Mouse (Mus musculus) heart, adult 2 months (tissue): ENCODE data around the gene Mef2b.

ENCODE experiments used
- CTCF ChIP-seq: fragments of 200-600 bp; IDR thresholded peaks from 2 replicates; pipeline ENCODE4 v1.8.1; 2022; ENCODE audit warnings: antibody characterized with exemption, mild to moderate bottlenecking, moderate library complexity
- EP300 ChIP-seq: fragments of 200-500 bp; IDR thresholded peaks from 2 replicates; pipeline ENCODE4 v1.6.1; 2011; ENCODE audit warnings: low read depth, low read length, control low read depth; ENCODE audit not compliant: insufficient read depth
- POLR2A ChIP-seq: fragments of 200-500 bp; IDR thresholded peaks from 2 replicates; pipeline ENCODE4 v1.6.1; 2011; ENCODE audit warnings: mild to moderate bottlenecking, low read depth, low read length, control low read depth; ENCODE audit not compliant: insufficient read depth

DNA sequence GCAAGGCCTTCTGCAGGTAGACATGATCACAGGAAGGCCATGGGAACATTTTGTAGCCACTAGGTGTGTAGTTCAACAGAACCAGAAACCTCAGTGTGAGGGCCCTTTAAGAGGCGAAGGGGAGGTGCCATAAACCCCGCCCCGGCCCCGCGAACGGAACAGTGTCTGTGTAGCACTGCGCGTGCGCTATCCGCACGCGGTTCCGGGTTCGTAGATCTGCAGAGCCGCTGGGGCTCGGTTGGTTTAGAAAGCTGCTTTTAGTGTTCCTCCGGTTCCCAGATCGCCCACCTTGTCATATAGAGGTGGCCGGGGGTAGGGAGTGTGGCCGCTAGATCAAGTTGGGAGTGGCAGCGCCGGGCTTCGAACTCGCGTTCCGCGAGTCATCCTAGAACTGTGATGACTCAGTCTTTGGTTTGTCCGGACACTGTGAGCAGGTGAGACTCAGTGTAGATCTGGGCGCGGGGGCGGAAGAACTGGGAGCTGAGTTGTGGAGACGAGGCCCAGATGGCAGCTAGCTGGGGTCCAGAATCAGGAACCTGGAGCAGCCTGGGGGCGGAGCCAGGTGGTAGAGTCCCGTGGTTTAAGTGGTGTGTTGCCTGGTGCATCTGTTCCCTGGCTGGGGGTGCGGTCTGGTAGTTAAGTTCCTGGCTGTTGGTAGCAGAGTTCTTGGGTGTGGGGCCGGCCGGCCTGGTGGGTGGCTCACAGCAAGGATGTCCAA lies 8.2 kb upstream of the Mef2b start, which contains the start of gene Nr2c2ap:
- TF ChIP-seq CTCF (peak; percentile 30), POLR2A (peak; percentile 74), EP300 (0 out of 2 replicates have a peak, but pooled peaks have one; percentile 38)
